Comparison of ENCODE assay signal across 8 mouse cellular contexts in genomic region chr2:157566260-157566952, GRCm38 (mm10). TPM values are rescaled to one million over a fixed set of nuclear protein-coding genes. Genes with fewer than 3 reads are reported as not detected.
A peak's percentile ranks its signal among the peaks of the same experiment; 100 is the strongest.
DNase-seq lines count a peak whose midpoint lies in the region; ATAC-seq and TF ChIP-seq lines count a peak whose summit lies in the region.

No protein-coding gene starts in this region.

- no peak for TF ChIP-seq CTCF in liver, postnatal 0 days (IDR thresholded peaks at IDR 0.05; ENCODE audit: low read depth)

- WGBS in forebrain, embryonic 14.5 days = under 1% methylated on average over 36 of the region's 36 CpGs
- whole genome bisulfite sequencing in liver, postnatal 0 days (ENCODE audit: insufficient replicate concordance) = 1% methylated on average over 35 of the region's 36 CpGs
- WGBS in neural tube, embryonic 13.5 days = under 1% methylated on average over 36 of the region's 36 CpGs

- peak; percentile 82 for TF ChIP-seq EP300 in liver, postnatal 0 days (IDR thresholded peaks at IDR 0.05; ENCODE audit: low read depth)

- H3K27me3 ChIP-seq in forebrain, embryonic 14.5 days (replicated peaks; ENCODE audit: control insufficient read depth, insufficient read depth, low read length) = no peaks in the 10 kb centered on the region
- no peaks in the 10 kb centered on the region for H3K27me3 ChIP-seq in liver, postnatal 0 days (ENCODE audit: insufficient read depth, low read length)
- H3K27me3 ChIP-seq in neural tube, embryonic 13.5 days = no peaks in the 10 kb centered on the region

- peak overlapping the region; percentile 87 for H3K9ac ChIP-seq in ES-E14 (ENCODE audit: insufficient read depth, low read depth, low read length, poor library complexity, severe bottlenecking)
- H3K9ac ChIP-seq in forebrain, embryonic 14.5 days (ENCODE audit: low read length) = peak overlapping the region; percentile 98
- peak overlapping the region; percentile 91 for H3K9ac ChIP-seq in liver, postnatal 0 days (replicated peaks)
- H3K9ac ChIP-seq in neural tube, embryonic 13.5 days = peak overlapping the region; percentile 91

- peak; percentile 78 for DNase-seq in ES-E14 (ENCODE audit: low read depth, low spot score)
- peak; percentile 85 for DNase-seq in cerebellum, adult 11-12 months
- peak; percentile 94 for DNase-seq in forebrain, embryonic 14.5 days (ENCODE audit: low spot score)
- peak; percentile 85 to 90 for DNase-seq in heart, postnatal 14 days
- peak; percentile 87 for DNase-seq in layer of hippocampus, adult 11-12 months (ENCODE audit: low spot score)
- DNase-seq in liver, postnatal 0 days = peak; percentile 85
- DNase-seq in telencephalon, adult 2 months (ENCODE audit: low read depth, low spot score) = peak; percentile 86

- peak overlapping the region; percentile 87 to 90 for H3K4me3 ChIP-seq in ES-E14 (ENCODE audit: insufficient read depth in 1 of 2, low read depth in 1 of 2, low read length in 2 of 2, poor library complexity in 1 of 2, severe bottlenecking in 1 of 2)
- peak overlapping the region; percentile 99 for H3K4me3 ChIP-seq in forebrain, embryonic 14.5 days (ENCODE audit: low read depth, low read length)
- H3K4me3 ChIP-seq in liver, postnatal 0 days (ENCODE audit: low read depth, low read length) = peak overlapping the region; percentile 75
- peak overlapping the region; percentile 70 for H3K4me3 ChIP-seq in neural tube, embryonic 13.5 days

- H3K4me1 ChIP-seq in ES-E14 (ENCODE audit: control insufficient read depth in 2 of 2, insufficient read depth in 2 of 2, low read length in 2 of 2, poor library complexity in 1 of 2) = peaks cover 2 to 8% of the 10 kb centered on the region in 2 experiments; a peak in 2 of 4 replicates
- peaks cover 17% of the 10 kb centered on the region for H3K4me1 ChIP-seq in forebrain, embryonic 14.5 days (ENCODE audit: control insufficient read depth, insufficient read depth, low read length)
- peaks cover 15% of the 10 kb centered on the region for H3K4me1 ChIP-seq in liver, postnatal 0 days (ENCODE audit: insufficient read depth)
- H3K4me1 ChIP-seq in neural tube, embryonic 13.5 days (replicated peaks) = peaks cover 60% of the 10 kb centered on the region

- H3K9me3 ChIP-seq in ES-E14 (ENCODE audit: control insufficient read depth, insufficient read depth, low read depth, low read length) = no peaks in the 10 kb centered on the region
- H3K9me3 ChIP-seq in forebrain, embryonic 14.5 days (replicated peaks; ENCODE audit: control insufficient read depth, low read length) = peaks cover 5% of the 10 kb centered on the region
- no peaks in the 10 kb centered on the region for H3K9me3 ChIP-seq in liver, postnatal 0 days (ENCODE audit: low read length)
- peaks cover 19% of the 10 kb centered on the region for H3K9me3 ChIP-seq in neural tube, embryonic 13.5 days

- H3K36me3 ChIP-seq in ES-E14 (ENCODE audit: control insufficient read depth, insufficient read depth, low read length, poor library complexity, severe bottlenecking) = peaks cover 8% of the 10 kb centered on the region; the same call in 1 of the 2 replicates
- peaks cover 15% of the 10 kb centered on the region for H3K36me3 ChIP-seq in forebrain, embryonic 14.5 days (ENCODE audit: control insufficient read depth, insufficient read depth, low read length)
- H3K36me3 ChIP-seq in liver, postnatal 0 days (replicated peaks; ENCODE audit: insufficient read depth, low read length) = no peaks in the 10 kb centered on the region
- peaks cover 29% of the 10 kb centered on the region for H3K36me3 ChIP-seq in neural tube, embryonic 13.5 days

- peak overlapping the region; percentile 93 for H3K4me2 ChIP-seq in forebrain, embryonic 14.5 days (ENCODE audit: low read length)
- peak overlapping the region; percentile 90 for H3K4me2 ChIP-seq in liver, postnatal 0 days (ENCODE audit: low read depth, low read length)
- H3K4me2 ChIP-seq in neural tube, embryonic 13.5 days = peak overlapping the region; percentile 88

- peak; percentile 83 for ATAC-seq in forebrain, embryonic 14.5 days
- ATAC-seq in liver, postnatal 0 days = peak; percentile 86
- ATAC-seq in neural tube, embryonic 13.5 days (ENCODE audit: low read depth) = peak; percentile 84

- intact Hi-C loops in heart, postnatal 14 days (cut with DNase I) = no loop called here

- peak overlapping the region; percentile 87 for H3K27ac ChIP-seq in ES-E14 (ENCODE audit: insufficient read depth, low read depth, low read length, poor library complexity, severe bottlenecking)
- H3K27ac ChIP-seq in forebrain, embryonic 14.5 days (ENCODE audit: low read depth, low read length) = peak overlapping the region; percentile 85
- peak overlapping the region; percentile 81 for H3K27ac ChIP-seq in liver, postnatal 0 days (ENCODE audit: low read depth)
- peak overlapping the region; percentile 90 for H3K27ac ChIP-seq in neural tube, embryonic 13.5 days (replicated peaks)

- in situ Hi-C loops in ES-E14 (cut with MboI; ENCODE audit: low sequenced_read_pairs in 2 of 2, unreplicated experiment in 2 of 2) = no loop called here

TF ChIP-seq in ES-E14, 5 proteins besides CTCF, POLR2A, EP300 and RAD21:
- TF ChIP-seq MAFK (IDR thresholded peaks at IDR 0.05; ENCODE audit: insufficient read depth, low read depth, low read length) (peak; percentile 53; the same call in 1 of the 2 replicates), HCFC1 (IDR thresholded peaks at IDR 0.05; ENCODE audit: borderline replicate concordance, insufficient read depth, low read length) (peak; percentile 68; the same call in 1 of the 2 replicates), ZNF384 (IDR thresholded peaks at IDR 0.05; ENCODE audit: low read depth, low read length) (no peak)

RNA-seq across cellular contexts. Expression of gene Blcap, which starts 4.7 kb away (rescaled TPM):
- total RNA-seq in ES-E14 (2012; rRNA removed) = 42.4 and 57.3 TPM in 2 replicates
- polyA plus RNA-seq in forebrain, embryonic 14.5 days (2014; fragmentation: Nextera tagmentation; extraction: Ambion mirVana) = 240 and 254 TPM in 2 replicates
- total RNA-seq in heart, postnatal 14 days (2021) = 10 to 100 TPM; 59.0 to 59.5 TPM
- 12.5 and 13.3 TPM in 2 replicates for polyA plus RNA-seq in liver, postnatal 0 days (2015; fragmentation: Nextera tagmentation; extraction: Ambion mirVana)
- polyA plus RNA-seq in neural tube, embryonic 13.5 days (2015; fragmentation: Nextera tagmentation; extraction: Ambion mirVana) = 165 TPM in 2 replicates

RNA-seq across cellular contexts. Expression of gene Nnat, which starts 6.5 kb away (rescaled TPM):
- 7.0 and 117 TPM in 2 replicates for total RNA-seq in ES-E14 (2012; rRNA removed)
- polyA plus RNA-seq in forebrain, embryonic 14.5 days (2014; fragmentation: Nextera tagmentation; extraction: Ambion mirVana) = 6,589 and 7,102 TPM in 2 replicates
- total RNA-seq in heart, postnatal 14 days (2021) = 1 to 10 TPM; 3.6 to 7.5 TPM
- polyA plus RNA-seq in liver, postnatal 0 days (2015; fragmentation: Nextera tagmentation; extraction: Ambion mirVana) = 6.2 and 6.6 TPM in 2 replicates
- 4,054 and 4,218 TPM in 2 replicates for polyA plus RNA-seq in neural tube, embryonic 13.5 days (2015; fragmentation: Nextera tagmentation; extraction: Ambion mirVana)

Comparison
In these comparisons a context has a peak if more than half of its experiments do, and no peak if none do; other contexts are left out.
1. Peak in every context shown above with its lines: DNase-seq, ATAC-seq, H3K4me3 ChIP-seq and H3K27ac ChIP-seq.
2. RNA of gene Blcap, which starts 4.7 kb away (polyA plus RNA-seq): 240 to 254 TPM in forebrain, embryonic 14.5 days and 165 TPM in neural tube, embryonic 13.5 days; 12.5 to 13.3 TPM in liver, postnatal 0 days; every median in the first group is over 10 times any median in the second.
3. RNA of gene Nnat, which starts 6.5 kb away (polyA plus RNA-seq): 6,589 to 7,102 TPM in forebrain, embryonic 14.5 days and 4,054 to 4,218 TPM in neural tube, embryonic 13.5 days; 6.2 to 6.6 TPM in liver, postnatal 0 days; every median in the first group is over 100 times any median in the second.